Mouse (Mus musculus) adrenal gland, postnatal 14 days (tissue): Measurements from ENCODE around the gene Pou3f3. TPM values are rescaled to one million over a fixed set of nuclear protein-coding genes. Genes with fewer than 3 reads are reported as not detected.

Experiments used
- DNase-seq: peaks from one replicate; pipeline ENCODE4 v3.0.0; 2021; ENCODE audit warnings: mixed read lengths
- long read RNA-seq, 2 experiments: library from polyadenylated mRNA; stranded (forward); transcript quantifications; one replicate each; pipeline ENCODE4 v2.0.0; 2021
- total RNA-seq: library from RNA; stranded (reverse); gene quantifications from 2 replicates; pipeline ENCODE4 v1.2.3, GENCODE M21; 2021

The Pou3f3 gene
- 0.04 and 0.08 TPM in 2 replicates for total RNA-seq
- long read RNA-seq, experiment 1 = 0 reads
- long read RNA-seq, experiment 2 = 0 reads

- peak; percentile 62 for DNase-seq
Measured at GRCm38 (mm10) chr1:42695578-42695915, at the start of gene Pou3f3. Gene Pou3f3 (plus strand): TSS chr1:42695768.

- DNase-seq = no peak
Measured at GRCm38 (mm10) chr1:42648366-42648935, 47.1 kb upstream of the Pou3f3 start.

GRCm38 (mm10) chr1:42651461-42651860 lies 44.1 kb upstream of the Pou3f3 start:
- DNase-seq = no peak

GRCm38 (mm10) chr1:42667546-42667945 lies 28.0 kb upstream of the Pou3f3 start:
- DNase-seq = no peak

GRCm38 (mm10) chr1:42680673-42681072 lies 14.9 kb upstream of the Pou3f3 start:
- DNase-seq = no peak

- DNase-seq = no peak
Measured at GRCm38 (mm10) chr1:42681762-42682161, 13.8 kb upstream of the Pou3f3 start.

- no peak for DNase-seq
Measured at GRCm38 (mm10) chr1:42683861-42684260, 11.7 kb upstream of the Pou3f3 start.

- DNase-seq = no peak
Measured at GRCm38 (mm10) chr1:42684345-42684744, 11.2 kb upstream of the Pou3f3 start.

- no peak for DNase-seq
Measured at GRCm38 (mm10) chr1:42684783-42685182, 10.8 kb upstream of the Pou3f3 start.

- DNase-seq = no peak
Measured at GRCm38 (mm10) chr1:42685321-42685960, 10.1 kb upstream of the Pou3f3 start.

- no peak for DNase-seq
Measured at GRCm38 (mm10) chr1:42686194-42687131, 9.1 kb upstream of the Pou3f3 start.

GRCm38 (mm10) chr1:42687271-42687670 lies 8.3 kb upstream of the Pou3f3 start:
- DNase-seq = no peak

GRCm38 (mm10) chr1:42687756-42688540 lies 7.6 kb upstream of the Pou3f3 start:
- no peak for DNase-seq

- DNase-seq = no peak
Measured at GRCm38 (mm10) chr1:42688541-42689125, 6.9 kb upstream of the Pou3f3 start.

GRCm38 (mm10) chr1:42690024-42690575 lies 5.5 kb upstream of the Pou3f3 start:
- DNase-seq = no peak

- DNase-seq = peak; percentile 78
Measured at GRCm38 (mm10) chr1:42691202-42692170, 4.1 kb upstream of the Pou3f3 start.

- no peak for DNase-seq
Measured at GRCm38 (mm10) chr1:42692221-42692620, 3.3 kb upstream of the Pou3f3 start.

GRCm38 (mm10) chr1:42693101-42693715 lies 2.4 kb upstream of the Pou3f3 start:
- DNase-seq = no peak

- DNase-seq = no peak
Measured at GRCm38 (mm10) chr1:42693852-42694251, 1.7 kb upstream of the Pou3f3 start.

- no peak for DNase-seq
Measured at GRCm38 (mm10) chr1:42694290-42694664, 1.3 kb upstream of the Pou3f3 start.
